Mouse (Mus musculus): ENCODE results near the gene H2afz.
"Not testable (repeated sequence)": the region's sequence is repeated elsewhere in the genome, so short reads cannot be mapped to it uniquely, and the experiment has no call there.

H2afz gene

DNA sequence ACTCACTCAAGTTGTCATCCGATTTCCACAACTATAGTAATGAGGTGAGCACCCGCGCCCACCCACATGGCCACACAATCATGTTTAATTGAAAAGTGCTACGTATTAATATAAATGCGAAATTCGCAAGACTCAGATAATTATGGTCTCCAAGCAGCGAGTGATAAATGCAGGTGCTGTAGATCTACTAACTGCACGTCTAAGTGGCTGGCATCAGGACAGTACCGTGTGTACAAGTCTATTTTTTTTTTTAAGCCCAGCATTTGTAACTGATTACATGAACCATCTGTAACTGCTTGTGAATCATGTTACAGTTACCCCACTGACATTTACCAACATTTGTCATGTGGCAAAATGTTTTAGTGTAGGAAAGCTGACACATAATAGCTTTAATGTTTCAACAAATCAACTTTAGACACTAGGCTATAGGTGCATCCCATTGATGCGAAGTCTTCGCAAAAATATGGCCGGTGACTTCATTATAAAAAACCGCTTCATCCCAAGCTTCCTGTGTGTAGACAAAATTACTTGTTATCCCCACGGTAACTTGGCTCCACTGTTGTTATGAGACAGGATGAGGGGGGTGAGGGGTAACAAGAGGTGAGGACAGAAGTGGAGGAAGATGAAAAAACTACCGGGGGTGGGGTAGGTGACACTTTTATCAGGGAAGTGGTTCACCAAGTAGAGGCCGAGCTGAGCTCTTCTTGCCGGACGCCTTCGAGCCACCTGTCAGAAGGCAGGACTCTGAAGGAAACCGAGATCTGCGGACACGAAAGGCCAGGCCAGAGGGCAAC is 760 bp upstream of the H2afz start:
- peak in 1 of 2 experiments; percentile 89 for DNase-seq (ENCODE audit: low spot score in 2 of 2)

DNA sequence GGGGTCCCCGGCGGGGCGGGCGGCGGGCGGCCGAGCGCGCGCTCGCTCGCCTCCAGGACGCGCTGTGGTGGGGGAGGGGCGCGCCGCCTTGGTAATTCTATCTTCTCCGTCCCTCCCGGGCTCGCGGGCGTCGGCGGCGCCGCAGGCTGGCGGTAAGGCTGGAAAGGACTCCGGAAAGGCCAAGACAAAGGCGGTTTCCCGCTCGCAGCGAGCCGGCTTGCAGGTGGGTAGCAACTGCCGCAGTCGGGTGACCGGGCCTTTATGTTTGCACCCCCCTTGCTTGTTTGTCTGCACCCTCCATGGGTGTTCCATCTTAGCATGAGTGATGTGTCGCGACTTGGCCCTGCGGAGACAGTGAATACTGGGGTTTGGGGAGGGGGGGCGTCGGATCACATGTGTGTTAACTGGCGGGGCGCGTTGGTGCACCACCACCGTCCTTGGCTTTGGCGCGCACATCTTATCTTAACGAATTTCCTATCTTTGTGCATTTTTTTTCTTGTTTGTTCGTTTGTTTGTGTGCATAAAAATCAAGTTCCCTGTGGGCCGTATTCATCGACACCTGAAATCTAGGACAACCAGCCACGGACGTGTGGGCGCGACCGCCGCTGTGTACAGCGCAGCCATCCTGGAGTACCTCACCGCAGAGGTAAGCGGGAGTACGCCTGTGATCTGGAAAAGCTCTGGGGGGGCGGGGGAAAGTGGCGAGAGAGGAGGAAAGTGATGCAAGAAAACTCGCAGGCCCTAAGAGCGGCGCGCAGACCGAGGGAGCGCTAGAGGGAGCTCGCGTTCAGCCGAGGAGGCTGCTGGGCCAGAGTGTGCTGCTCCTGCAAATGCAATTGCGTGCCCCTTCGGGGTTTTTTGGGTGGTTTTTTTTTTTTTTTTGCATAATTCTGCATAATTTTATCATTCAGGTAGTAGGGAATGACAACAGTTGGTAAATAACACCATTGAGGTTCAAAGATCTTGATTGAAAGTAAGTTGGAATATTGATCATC is 998 bp downstream of the H2afz start:
- DNase-seq (ENCODE audit: low spot score in 2 of 2): peak; percentile 76 to 85

DNA sequence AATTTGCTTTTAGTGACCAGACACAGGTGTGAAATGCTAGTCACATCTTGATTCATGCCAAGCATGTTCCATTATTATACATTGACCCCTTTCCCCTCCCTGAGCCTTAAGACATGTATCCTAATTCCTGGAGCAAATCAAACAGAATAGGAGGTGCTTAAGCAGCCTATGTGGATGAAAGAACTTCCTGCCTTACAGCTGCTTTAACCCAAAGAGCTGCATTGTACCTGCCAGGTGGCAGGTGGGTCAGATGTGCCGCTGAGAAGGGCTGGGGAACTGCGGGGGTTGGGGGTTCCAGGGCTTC is 2.8 kb downstream of the H2afz start:
- no peak for DNase-seq (ENCODE audit: low spot score in 2 of 2)

DNA sequence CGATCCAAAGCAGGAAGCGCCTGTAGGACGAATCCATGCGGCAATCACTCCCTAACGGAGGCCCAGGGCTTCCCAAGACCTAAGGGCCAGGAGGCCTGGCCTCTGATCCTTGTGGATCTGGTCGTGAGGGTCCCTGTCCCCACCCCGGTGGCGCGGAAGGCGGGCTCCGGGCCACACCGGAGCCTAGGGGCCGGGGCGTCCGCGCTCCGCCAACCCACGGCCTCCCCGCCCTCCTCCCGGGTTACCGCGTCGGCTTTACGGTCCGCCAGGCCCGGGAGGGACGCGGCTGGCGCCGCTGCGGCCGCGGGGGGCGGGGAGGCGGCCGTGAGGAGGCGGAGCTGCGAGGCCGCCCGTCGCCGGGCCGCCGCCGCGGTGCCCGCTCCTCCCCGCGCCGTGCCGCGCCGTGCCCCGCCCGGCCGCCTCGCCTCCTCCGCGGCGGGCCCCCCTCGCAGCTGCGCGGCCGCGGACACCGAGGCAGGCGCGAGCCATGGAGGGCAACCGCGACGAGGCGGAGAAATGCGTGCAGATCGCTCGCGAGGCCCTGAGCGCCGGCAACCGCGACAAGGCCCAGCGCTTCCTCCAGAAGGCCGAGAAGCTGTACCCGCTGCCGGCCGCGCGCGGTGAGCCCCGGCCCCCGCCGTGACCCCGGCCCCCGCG is 3.3 kb downstream of the H2afz start, which contains the start of gene Dnajb14:
Gene Dnajb14, plus strand, starts transcription at position 239 of the 657 bp plus-strand sequence.
- DNase-seq (ENCODE audit: low spot score in 2 of 2): peak; percentile 37 to 42

DNA sequence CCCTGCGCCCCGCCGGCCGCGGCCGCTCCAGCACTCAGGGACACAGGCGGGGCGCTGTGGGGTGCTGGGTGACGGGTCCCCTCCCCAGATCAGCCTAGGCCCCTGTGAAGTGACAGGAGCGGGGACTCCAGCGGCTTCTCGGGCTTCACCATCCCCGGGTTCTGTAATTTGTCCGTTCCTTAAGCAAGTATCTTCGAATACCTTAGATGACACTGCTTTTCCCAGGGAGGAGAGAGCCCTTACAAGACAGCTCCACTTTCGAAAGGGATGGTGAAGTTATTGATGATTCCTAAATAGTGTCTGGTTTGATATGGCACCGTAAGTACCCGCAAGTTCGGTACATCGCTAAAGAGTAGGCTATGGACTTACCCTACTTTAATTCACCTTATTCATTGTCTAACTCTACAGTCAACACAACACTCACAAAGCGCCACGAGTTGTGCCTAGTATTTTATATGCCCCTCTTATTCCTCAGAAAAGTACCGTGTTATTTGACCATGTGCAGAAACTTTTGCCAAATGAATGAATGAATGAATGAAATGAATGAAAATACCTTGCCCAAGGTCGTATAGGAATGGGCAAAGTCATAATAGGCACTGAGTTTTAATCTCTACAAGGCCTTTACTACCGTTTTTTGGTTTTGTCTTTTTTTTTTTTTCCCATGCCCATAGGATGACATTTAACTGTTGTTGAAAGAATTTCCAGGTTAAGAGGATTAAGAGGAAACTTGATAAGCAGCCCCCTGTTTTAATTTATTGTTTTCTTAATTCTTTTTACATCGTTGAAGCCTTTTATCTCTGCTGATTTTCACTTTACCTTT is 4.0 kb downstream of the H2afz start:
- no peak for DNase-seq (ENCODE audit: low spot score in 2 of 2)

DNA sequence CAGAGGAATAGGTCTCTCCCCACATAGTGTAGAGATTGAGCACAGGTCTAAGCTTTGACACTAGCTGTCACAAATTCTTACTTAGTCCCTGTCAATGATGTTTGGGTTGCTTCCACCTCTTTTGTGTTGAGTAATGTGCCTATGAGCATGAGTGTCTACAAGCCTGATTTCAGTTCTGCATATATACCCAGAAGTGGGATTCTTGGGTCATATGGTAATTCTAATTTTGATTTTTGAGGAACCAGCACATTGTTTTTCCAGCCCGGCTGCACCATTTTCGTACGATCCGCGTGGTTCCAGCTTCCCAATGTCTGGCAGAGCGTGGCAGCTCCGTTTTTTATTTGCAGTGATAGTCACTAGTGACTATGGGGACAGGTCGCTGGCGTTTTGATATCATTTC is 5.1 kb downstream of the H2afz start:
- DNase-seq (ENCODE audit: low spot score in 2 of 2): no peak

DNA sequence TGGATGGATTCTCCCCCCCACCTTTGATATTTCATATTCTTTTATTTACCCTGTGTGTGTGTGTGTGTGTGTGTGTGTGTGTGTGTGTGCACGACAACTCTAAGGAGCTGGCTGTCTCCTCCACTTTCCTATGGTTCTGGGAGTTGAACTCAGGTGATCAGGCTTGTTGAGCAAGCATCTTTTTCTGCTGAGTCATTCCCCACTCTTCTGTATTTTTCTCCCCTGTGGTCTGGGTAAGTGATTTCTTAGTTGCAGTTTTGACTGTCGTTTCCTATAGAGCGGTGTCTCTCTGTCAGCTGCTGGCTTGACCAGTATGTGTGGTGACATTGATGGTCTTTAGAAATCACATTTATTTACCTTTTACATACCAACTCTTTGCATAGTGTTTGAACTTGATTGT is 15.0 kb downstream of the H2afz start:
- no peak for DNase-seq (ENCODE audit: low spot score in 2 of 2)

DNA sequence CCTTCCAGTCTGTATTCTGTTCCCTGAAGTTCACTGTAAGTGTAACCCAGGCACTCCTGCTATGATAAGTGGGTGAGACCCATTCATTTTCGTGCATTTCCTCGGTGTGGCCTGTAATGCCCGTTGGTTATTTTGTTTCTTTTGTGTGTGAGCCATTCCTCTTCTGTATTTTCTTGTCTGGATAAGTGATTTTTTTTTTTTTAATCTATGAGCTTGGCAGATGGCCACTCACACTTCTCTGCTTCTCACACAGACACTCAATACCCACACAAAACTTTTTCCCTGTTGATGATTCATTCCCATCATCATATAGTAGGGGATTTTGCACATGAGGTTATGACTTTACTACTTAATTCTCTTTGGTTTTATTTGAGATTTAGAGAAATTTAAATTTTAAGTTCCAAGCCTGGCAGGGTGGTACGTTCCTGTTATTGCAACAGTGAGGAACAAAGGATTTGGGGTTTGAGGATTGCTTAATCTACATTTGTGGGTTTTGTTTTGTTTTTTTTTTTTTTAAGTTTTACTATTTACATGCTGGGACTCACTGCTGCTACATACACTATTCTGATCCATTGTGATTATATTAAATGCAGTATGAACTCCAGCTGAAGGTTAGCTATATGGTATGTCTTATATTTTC is 15.9 kb downstream of the H2afz start:
- no peak for DNase-seq (ENCODE audit: low spot score in 2 of 2)

DNA sequence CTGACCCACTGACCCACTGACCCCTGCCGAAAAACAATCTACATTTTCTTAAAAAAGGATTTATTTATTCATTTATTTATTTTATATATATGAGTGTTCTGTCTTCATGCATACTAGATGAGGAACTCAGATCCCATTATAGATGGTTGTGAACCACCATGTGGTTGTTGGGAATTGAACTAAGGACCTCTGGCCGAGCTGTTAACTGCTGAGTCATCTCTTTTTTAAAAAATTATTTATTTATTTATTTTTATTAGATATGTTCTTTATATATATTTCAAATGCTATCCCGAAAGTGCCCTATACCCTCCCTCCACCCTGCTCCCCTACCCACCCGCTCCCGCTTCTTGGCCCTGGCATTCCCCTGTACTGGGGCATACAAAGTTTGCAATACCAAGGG is 16.8 kb downstream of the H2afz start:
- DNase-seq (ENCODE audit: low spot score in 2 of 2): no peak

DNA sequence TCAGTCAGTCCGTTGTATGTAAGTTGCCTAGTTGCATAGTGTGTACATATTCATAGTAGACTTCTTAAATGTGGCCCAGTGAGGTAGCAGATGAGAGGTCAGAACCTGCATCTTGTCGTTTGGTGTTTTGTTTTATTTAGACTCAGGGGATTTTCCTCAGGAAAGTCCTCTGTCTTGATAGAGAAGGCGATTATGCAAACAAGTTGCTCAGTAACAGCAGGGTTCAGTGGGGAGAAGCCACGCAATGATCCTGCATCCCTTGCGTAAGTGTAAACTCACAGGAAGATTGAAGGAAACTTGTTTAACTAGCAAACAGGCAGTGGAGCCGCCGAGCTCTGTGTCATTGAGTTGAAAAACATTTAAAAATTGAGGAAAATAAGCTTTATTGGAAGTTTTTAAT is 23.7 kb downstream of the H2afz start:
- DNase-seq (ENCODE audit: low spot score in 2 of 2): no peak

DNA sequence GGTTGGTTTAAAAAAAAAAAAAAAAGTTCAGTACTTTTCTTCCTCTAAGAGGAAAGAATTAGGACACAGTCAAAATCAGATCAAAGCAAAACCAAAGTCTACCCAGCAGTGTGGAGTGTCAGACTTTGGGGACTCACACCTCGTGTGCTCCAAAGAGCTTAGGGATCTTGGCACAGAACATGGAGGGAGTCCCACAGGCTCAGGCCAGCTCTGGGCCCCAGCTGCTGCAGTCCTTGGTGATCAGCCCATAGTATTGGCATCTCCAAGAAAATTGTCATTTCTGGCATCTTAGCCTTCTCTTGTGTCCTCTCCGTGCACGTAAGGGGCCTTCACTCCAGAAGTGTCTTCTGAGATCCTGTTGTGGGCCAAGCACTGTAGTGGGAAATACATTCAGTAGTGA is 26.8 kb downstream of the H2afz start:
- no peak for DNase-seq (ENCODE audit: low spot score in 2 of 2)

DNA sequence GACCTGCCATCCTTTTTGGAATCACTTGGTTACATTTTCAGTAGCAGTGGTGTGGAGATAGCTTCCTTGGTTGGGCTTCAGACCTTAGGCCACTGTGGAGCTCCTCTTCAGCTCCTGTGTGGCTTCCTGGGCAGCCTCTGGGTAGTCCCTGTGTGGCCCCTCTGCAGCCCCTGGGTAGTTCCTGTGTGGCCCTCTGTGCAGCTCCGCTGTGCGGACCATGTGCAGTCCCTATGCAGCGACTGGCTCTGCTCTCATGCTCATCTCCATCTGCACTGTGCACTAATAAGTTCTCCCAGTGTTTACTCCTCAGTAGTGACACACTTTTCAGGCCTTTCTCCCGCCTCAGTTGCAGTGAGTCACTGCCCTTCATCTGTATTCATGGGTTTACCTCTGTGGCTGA is 27.8 kb downstream of the H2afz start:
- DNase-seq (ENCODE audit: low spot score in 2 of 2): no peak

DNA sequence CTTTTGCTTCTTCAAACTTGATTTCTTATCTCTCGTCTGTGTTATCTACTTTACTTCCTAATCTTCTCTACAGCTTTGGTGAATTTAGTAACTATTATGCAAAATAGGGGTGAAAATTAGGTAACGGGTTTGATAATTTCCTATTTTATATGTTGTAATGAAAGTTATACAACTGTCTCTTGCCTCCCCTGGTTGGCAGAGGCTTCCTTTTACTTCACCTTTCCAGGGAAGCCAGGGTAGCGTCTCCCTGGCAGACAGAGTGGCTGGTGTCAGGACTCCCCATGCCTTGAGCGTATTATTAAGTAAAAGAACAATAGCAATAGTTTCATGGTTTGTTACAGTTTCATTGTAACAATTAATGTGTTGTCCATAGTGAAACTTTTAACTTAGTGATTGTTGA is 29.5 kb downstream of the H2afz start:
- DNase-seq (ENCODE audit: low spot score in 2 of 2): no peak

DNA sequence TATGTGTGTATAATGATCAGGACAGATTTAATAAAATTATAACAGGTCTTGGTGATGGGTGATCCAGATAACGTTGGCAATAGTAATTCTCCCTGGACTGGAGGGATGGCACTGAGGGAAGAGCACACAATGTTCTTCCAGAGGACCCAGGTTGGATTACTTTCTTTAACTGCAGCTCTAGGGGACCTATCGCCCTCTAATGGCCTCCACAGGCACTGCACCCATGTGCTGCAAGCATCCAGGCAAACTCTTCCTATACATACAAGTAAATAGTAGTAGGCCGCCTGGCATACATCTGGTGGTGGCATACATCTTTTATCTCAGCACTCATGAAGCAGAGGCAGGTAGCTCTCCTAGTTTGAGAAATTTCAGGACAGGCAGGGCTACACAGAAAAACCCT is 30.9 kb downstream of the H2afz start:
- DNase-seq (ENCODE audit: low spot score in 2 of 2): peak in 1 of 2 experiments; percentile 10

DNA sequence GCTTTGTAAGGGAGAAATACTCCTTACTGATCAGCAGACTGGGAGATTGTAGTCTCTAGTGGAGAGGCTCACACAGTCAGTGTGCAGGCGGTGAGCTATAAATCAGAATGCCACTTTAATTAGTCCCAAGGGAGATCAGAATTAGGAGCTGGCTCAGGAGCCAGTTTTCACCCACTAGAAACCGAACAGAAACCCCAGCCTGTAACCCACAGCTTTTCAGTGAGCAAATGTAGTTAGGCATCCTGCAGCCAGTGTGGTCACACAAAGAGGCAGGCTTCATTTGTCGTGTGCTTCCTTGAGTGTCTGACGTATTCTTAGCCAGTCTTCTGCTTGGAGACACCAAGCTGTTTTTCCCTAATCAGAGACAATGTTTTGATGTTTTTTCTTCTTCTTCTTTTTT is 32.1 kb downstream of the H2afz start:
- DNase-seq (ENCODE audit: low spot score in 2 of 2): no peak

DNA sequence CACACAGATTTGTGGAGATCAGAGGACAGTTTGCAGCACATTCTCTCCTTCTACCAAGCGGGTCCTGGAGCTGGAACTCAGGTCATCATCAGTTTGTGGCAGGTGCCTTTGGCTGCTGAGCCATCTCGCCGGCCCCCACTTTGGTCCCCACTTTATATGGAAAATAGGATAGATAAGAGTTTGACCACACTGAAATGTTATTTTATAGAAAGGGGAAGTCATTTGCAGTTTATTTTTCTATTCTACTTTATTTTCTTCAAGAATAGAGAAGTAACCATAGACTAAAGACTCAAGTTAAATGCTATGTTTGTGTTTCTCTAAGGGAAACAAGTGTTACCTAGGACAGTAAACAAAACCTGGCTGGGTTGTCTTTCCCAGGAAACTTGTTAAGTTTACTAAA is 32.6 kb downstream of the H2afz start:
- DNase-seq (ENCODE audit: low spot score in 2 of 2): no peak

DNA sequence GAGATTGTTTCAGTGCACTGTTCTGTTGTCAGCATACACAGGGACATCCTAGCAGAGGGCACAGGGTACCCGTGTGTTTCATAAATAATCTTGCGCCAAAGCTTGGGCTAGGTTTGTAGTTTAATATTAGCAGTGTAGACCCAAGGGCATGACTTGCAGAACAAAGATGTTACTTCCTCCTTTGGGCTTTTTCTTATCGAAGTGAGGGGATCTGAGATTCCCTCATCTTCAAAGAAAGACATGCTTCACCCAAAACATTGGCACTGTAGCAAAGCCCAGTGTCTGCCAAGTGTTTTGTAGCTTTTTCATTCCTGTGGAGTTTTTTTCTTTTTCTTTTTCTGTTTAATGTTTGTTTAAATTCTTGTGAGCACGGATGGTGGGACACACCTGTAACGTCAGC is 33.4 kb downstream of the H2afz start:
- DNase-seq (ENCODE audit: low spot score in 2 of 2): no peak

DNA sequence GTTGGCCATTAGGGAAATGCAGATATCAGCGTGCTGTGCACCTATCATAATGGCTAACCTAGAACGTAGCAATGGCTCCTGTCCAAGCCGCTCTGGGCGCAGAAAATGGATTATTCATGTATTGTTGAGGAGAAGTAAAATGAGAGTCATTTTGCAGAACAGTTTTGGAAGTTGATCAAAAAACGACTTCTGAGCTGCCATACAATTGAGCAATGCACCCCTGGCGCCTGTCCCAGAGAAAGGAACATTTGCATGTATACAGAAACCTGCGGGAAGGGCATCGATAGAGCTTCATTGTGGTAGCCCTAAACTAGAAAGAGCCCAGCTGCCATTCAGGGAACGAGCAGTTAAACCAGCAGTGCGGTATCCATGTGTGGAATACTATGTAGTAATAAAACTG is 35.9 kb downstream of the H2afz start:
- DNase-seq (ENCODE audit: low spot score in 2 of 2): no peak

DNA sequence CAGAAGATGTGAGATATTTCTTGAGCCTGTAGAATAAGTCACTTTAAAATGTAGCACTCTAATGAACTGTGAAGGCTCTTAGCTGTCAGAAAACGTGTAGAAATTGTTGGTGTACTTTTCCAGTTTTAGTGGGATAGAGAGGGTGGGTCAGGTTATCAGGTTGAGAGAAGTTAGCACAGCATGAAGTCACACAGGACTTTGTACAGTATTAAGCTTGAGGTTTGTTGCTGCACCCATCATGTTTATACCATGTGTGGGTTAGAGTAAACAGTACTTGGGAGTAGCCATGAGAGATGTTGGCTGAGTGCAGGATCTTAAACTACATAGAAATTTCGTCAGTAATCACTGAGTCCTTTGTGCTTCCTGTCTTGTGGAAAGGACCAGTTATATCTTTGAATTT is 48.8 kb downstream of the H2afz start:
- no peak for DNase-seq (ENCODE audit: low spot score in 2 of 2)

DNA sequence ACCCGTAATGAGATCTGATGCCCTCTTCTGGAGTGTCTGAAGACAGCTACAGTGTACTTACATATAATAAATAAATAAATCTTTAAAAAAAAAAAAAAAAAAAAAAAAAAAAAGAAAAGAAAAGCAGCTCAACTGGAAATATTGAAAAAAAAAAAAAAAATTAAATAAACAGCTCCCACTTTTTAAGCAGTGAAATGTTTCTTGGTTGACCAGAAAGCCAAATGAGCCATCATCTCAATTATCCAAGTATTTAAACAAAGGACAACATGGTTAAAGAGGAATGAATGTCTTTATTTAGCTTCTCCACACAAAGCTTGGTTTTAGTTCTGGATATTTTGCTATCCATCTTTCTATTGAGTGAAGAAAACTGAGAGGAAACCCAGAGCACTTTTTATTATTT is 50.3 kb downstream of the H2afz start:
- DNase-seq (ENCODE audit: low spot score in 2 of 2): not testable (repeated sequence)
